12 mouse cellular contexts compared by ENCODE assay signal in the genomic region with DNA sequence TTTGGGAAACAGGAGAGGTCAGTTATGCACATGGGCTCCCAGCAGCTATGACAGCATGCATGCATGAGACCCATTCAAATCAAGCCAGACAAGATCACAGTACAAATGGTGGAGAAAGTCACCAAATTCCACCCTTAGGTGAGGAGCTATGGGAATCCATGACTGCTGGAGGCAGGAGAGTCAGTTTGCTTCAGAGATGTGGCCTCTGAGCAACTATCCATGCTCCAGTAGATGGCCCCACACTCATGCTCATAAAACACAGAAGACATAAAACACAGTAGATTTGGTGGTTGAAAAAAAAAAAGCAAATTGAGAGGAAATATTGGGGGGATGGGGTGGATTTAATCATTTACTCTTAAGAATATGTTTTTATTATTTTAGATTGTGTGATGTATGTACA.
DNase-seq lines count a peak whose midpoint lies in the region; ATAC-seq and TF ChIP-seq lines count a peak whose summit lies in the region.
"Had no signal": no experiment of that assay in that cellular context is flagged by ENCODE, and none has a peak within 500 bp of the region (broad histone marks: within the 10 kb centered on the region; RNA-seq: fewer than 3 reads in every experiment).

No protein-coding gene starts in this region.

- no peaks in the 10 kb centered on the region for H3K36me3 ChIP-seq in heart, adult 2 months (ENCODE audit: control insufficient read depth, insufficient read depth, low read length)
- no peaks in the 10 kb centered on the region for H3K36me3 ChIP-seq in heart, embryonic 10.5 days
- no peaks in the 10 kb centered on the region for H3K36me3 ChIP-seq in midbrain, postnatal 0 days (ENCODE audit: insufficient read depth, low read length)
- no peaks in the 10 kb centered on the region for H3K36me3 ChIP-seq in midbrain, embryonic 16.5 days (ENCODE audit: control insufficient read depth, insufficient read depth, low read length)
- no peaks in the 10 kb centered on the region; the same call in 1 of the 2 replicates for H3K36me3 ChIP-seq in small intestine, adult 2 months (ENCODE audit: control insufficient read depth, insufficient read depth, low read length)
- H3K36me3 ChIP-seq: embryonic facial prominence, embryonic 12.5 days; heart, embryonic 15.5 days; limb, embryonic 13.5 days; stomach, embryonic 15.5 days had no signal

- ATAC-seq in midbrain, postnatal 0 days (ENCODE audit: low FRiP score), result no peak
- ATAC-seq in midbrain, embryonic 16.5 days, result no peak

- H3K4me2 ChIP-seq in midbrain, postnatal 0 days (ENCODE audit: low read depth, low read length, poor library complexity, severe bottlenecking), result no peak overlapping the region
- no peak overlapping the region for H3K4me2 ChIP-seq in midbrain, embryonic 16.5 days (ENCODE audit: low read length)
- H3K4me2 ChIP-seq: embryonic facial prominence, embryonic 12.5 days; heart, embryonic 15.5 days; limb, embryonic 13.5 days; stomach, embryonic 15.5 days had no signal

- TF ChIP-seq POLR2A in heart, adult 2 months (IDR thresholded peaks at IDR 0.05; ENCODE audit: insufficient read depth, low read depth, low read length), result no peak
- no peak for TF ChIP-seq POLR2A in small intestine, adult 2 months (IDR thresholded peaks at IDR 0.05; ENCODE audit: low read depth, low read length)

- peaks cover 2% of the 10 kb centered on the region for H3K4me1 ChIP-seq in heart, adult 2 months (ENCODE audit: control insufficient read depth, insufficient read depth, low read length)
- no peaks in the 10 kb centered on the region for H3K4me1 ChIP-seq in heart, embryonic 10.5 days
- no peaks in the 10 kb centered on the region for H3K4me1 ChIP-seq in midbrain, postnatal 0 days (ENCODE audit: insufficient read depth, low read length)
- H3K4me1 ChIP-seq in midbrain, embryonic 16.5 days (ENCODE audit: control insufficient read depth, insufficient read depth, low read length), result no peaks in the 10 kb centered on the region; the same call in 1 of the 2 replicates
- H3K4me1 ChIP-seq in small intestine, adult 2 months (ENCODE audit: control insufficient read depth, insufficient read depth, insufficient read length, low read length), result peaks cover 2% of the 10 kb centered on the region
- H3K4me1 ChIP-seq: heart, embryonic 15.5 days; stomach, embryonic 15.5 days had no signal

- no peak overlapping the region for H3K4me3 ChIP-seq in heart, adult 2 months
- no peak overlapping the region for H3K4me3 ChIP-seq in heart, embryonic 10.5 days
- H3K4me3 ChIP-seq in midbrain, postnatal 0 days (ENCODE audit: low read depth, low read length), result no peak overlapping the region
- no peak overlapping the region for H3K4me3 ChIP-seq in midbrain, embryonic 16.5 days (ENCODE audit: low read depth, low read length)
- no peak overlapping the region for H3K4me3 ChIP-seq in small intestine, adult 2 months (ENCODE audit: low read depth, low read length)
- H3K4me3 ChIP-seq: embryonic facial prominence, embryonic 12.5 days; heart, embryonic 15.5 days; limb, embryonic 13.5 days; stomach, embryonic 15.5 days had no signal

- intact Hi-C loops in heart, adult 2 months (cut with DNase I), result loop anchor here (1.0 to 5.0 kb wide), 4 partner anchors 113 to 372 kb away; no protein-coding TSS in a partner anchor

- peak; percentile 81 for TF ChIP-seq CTCF in heart, adult 2 months (IDR thresholded peaks at IDR 0.05)
- peak; percentile 68 for TF ChIP-seq CTCF in midbrain, postnatal 0 days (IDR thresholded peaks at IDR 0.05)
- TF ChIP-seq CTCF in small intestine, adult 2 months (IDR thresholded peaks at IDR 0.05; ENCODE audit: extremely low read depth, insufficient read length, insufficient replicate concordance, low read depth, low read length), result peak; percentile 29; the same call in 1 of the 2 replicates

- H3K9ac ChIP-seq in heart, adult 2 months (ENCODE audit: low read depth, low read length), result no peak overlapping the region
- no peak overlapping the region for H3K9ac ChIP-seq in midbrain, postnatal 0 days (replicated peaks; ENCODE audit: low read length, poor library complexity, severe bottlenecking)
- no peak overlapping the region for H3K9ac ChIP-seq in midbrain, embryonic 16.5 days (ENCODE audit: low read depth, low read length)
- H3K9ac ChIP-seq: embryonic facial prominence, embryonic 12.5 days; heart, embryonic 15.5 days; limb, embryonic 13.5 days; stomach, embryonic 15.5 days had no signal

- no peak overlapping the region for H3K27ac ChIP-seq in heart, adult 2 months
- H3K27ac ChIP-seq in heart, embryonic 10.5 days, result no peak overlapping the region
- no peak overlapping the region for H3K27ac ChIP-seq in midbrain, postnatal 0 days (ENCODE audit: low read depth, low read length)
- no peak overlapping the region for H3K27ac ChIP-seq in midbrain, embryonic 16.5 days (ENCODE audit: low read length)
- no peak overlapping the region for H3K27ac ChIP-seq in small intestine, adult 2 months (ENCODE audit: insufficient read depth, low read depth, low read length)
- H3K27ac ChIP-seq: embryonic facial prominence, embryonic 12.5 days; heart, embryonic 15.5 days; limb, embryonic 13.5 days; stomach, embryonic 15.5 days had no signal

- DNase-seq in heart, adult 2 months, result peak in 1 of 2 experiments; percentile 21
- no peak for DNase-seq in heart, embryonic 10.5 days (ENCODE audit: low spot score)
- peak; percentile 62 for DNase-seq in midbrain, postnatal 0 days (ENCODE audit: low spot score)
- peak; percentile 48 to 49 for DNase-seq in cerebellum, postnatal 14 days
- DNase-seq in gastrocnemius, postnatal 25 days, result no peak
- DNase-seq in right cerebral cortex, postnatal 14 days, result no peak

- H3K27me3 ChIP-seq in heart, adult 2 months (ENCODE audit: control insufficient read depth, insufficient read depth, low read length), result no peaks in the 10 kb centered on the region
- no peaks in the 10 kb centered on the region for H3K27me3 ChIP-seq in heart, embryonic 10.5 days (ENCODE audit: insufficient read depth, poor library complexity, severe bottlenecking)
- no peaks in the 10 kb centered on the region for H3K27me3 ChIP-seq in midbrain, postnatal 0 days (ENCODE audit: insufficient read depth, low read length)
- no peaks in the 10 kb centered on the region for H3K27me3 ChIP-seq in midbrain, embryonic 16.5 days (ENCODE audit: control insufficient read depth, insufficient read depth, low read depth, low read length)
- H3K27me3 ChIP-seq in small intestine, adult 2 months (ENCODE audit: control insufficient read depth, insufficient read depth, low read length), result no peaks in the 10 kb centered on the region
- H3K27me3 ChIP-seq: embryonic facial prominence, embryonic 12.5 days; heart, embryonic 15.5 days; stomach, embryonic 15.5 days had no signal

- no peaks in the 10 kb centered on the region for H3K9me3 ChIP-seq in heart, embryonic 10.5 days
- no peaks in the 10 kb centered on the region for H3K9me3 ChIP-seq in midbrain, postnatal 0 days (ENCODE audit: low read length)
- H3K9me3 ChIP-seq in midbrain, embryonic 16.5 days (replicated peaks; ENCODE audit: control insufficient read depth, low read length, poor library complexity, severe bottlenecking), result no peaks in the 10 kb centered on the region
- H3K9me3 ChIP-seq: embryonic facial prominence, embryonic 12.5 days; heart, embryonic 15.5 days; limb, embryonic 13.5 days; stomach, embryonic 15.5 days had no signal

- no peaks in the 10 kb centered on the region for H3K79me2 ChIP-seq in heart, adult 2 months (replicated peaks; ENCODE audit: control insufficient read depth, insufficient read depth, low read length)

- 0 out of 2 replicates have a peak, but pooled peaks have one; percentile 29 for TF ChIP-seq EP300 in heart, adult 2 months (IDR thresholded peaks at IDR 0.05; ENCODE audit: insufficient read depth, low read depth, low read length)

Comparison
In these comparisons a context has a peak if more than half of its experiments do, and no peak if none do; other contexts are left out.
1. DNase-seq: peak in midbrain, postnatal 0 days (single experiment) and cerebellum, postnatal 14 days (2 of 2); none in heart, embryonic 10.5 days (single experiment), gastrocnemius, postnatal 25 days (single experiment) and right cerebral cortex, postnatal 14 days (single experiment).
2. CTCF ChIP-seq: peak in every context shown above with its lines; median percentile 81 in heart, adult 2 months; 68 in midbrain, postnatal 0 days; 29 in small intestine, adult 2 months.